Mouse (Mus musculus): ENCODE data around the gene Zfp219.

- no peak for TF ChIP-seq CTCF (IDR thresholded peaks at IDR 0.05; ENCODE audit: control insufficient read depth, insufficient read depth, low read length)
- no peak for TF ChIP-seq POLR2A (IDR thresholded peaks at IDR 0.05; ENCODE audit: borderline replicate concordance, control insufficient read depth, low read depth, low read length)
Observed at GRCm38 (mm10) chr14:52021138-52021529, 601 bp upstream of the Zfp219 start.

Data from bone marrow, adult 2 months (tissue).